Mouse (Mus musculus) kidney, postnatal 10 days (tissue): ENCODE data around the gene Ubqlnl.
A peak's percentile ranks its signal among the peaks of the same experiment; 100 is the strongest.

ENCODE experiments used
- DNase-seq: peaks from one replicate; pipeline ENCODE4 v3.0.0; 2021; ENCODE audit warnings: mixed read lengths

The Ubqlnl gene

GRCm38 (mm10) chr7:104150456-104150855 lies at the start of gene Ubqlnl:
Gene Ubqlnl (minus strand): TSS chr7:104150556.
- DNase-seq: no peak

- DNase-seq: peak; percentile 85
Measured at GRCm38 (mm10) chr7:104199822-104200221, 49.5 kb upstream of the Ubqlnl start.

- DNase-seq: no peak
Measured at GRCm38 (mm10) chr7:104195885-104196284, 45.5 kb upstream of the Ubqlnl start, which contains the start of gene Olfr649. Gene Olfr649 (minus strand): TSS chr7:104195985.

GRCm38 (mm10) chr7:104191275-104191674 lies 40.9 kb upstream of the Ubqlnl start:
- no peak for DNase-seq

GRCm38 (mm10) chr7:104183292-104183691 lies 32.9 kb upstream of the Ubqlnl start, which contains the start of gene Olfr648:
Gene Olfr648 (minus strand): TSS chr7:104183392.
- no peak for DNase-seq

GRCm38 (mm10) chr7:104179074-104179473 lies 28.7 kb upstream of the Ubqlnl start:
- DNase-seq: no peak

GRCm38 (mm10) chr7:104178422-104179054 lies 28.2 kb upstream of the Ubqlnl start:
- DNase-seq: no peak

GRCm38 (mm10) chr7:104175085-104175484 lies 24.7 kb upstream of the Ubqlnl start:
- DNase-seq: no peak

GRCm38 (mm10) chr7:104169634-104170204 lies 19.4 kb upstream of the Ubqlnl start:
- no peak for DNase-seq

- no peak for DNase-seq
Measured at GRCm38 (mm10) chr7:104167105-104167504, 16.7 kb upstream of the Ubqlnl start.

- no peak for DNase-seq
Measured at GRCm38 (mm10) chr7:104143179-104143578, 7.2 kb downstream of the Ubqlnl start, which contains the start of gene Ubqln3. Gene Ubqln3 (minus strand): TSS chr7:104143279.

- no peak for DNase-seq
Measured at GRCm38 (mm10) chr7:104137305-104137704, 13.1 kb downstream of the Ubqlnl start, which contains the start of gene Olfr643. Gene Olfr643 (minus strand): TSS chr7:104137405.

GRCm38 (mm10) chr7:104129726-104130125 lies 20.6 kb downstream of the Ubqlnl start, which contains the start of gene Ubqln5:
Gene Ubqln5 (minus strand): TSS chr7:104129826.
- DNase-seq: no peak

GRCm38 (mm10) chr7:104104757-104104972 lies 45.7 kb downstream of the Ubqlnl start, which contains the start of gene Olfr646:
Gene Olfr646 (plus strand): TSS chr7:104104873.
- no peak for DNase-seq

- no peak for DNase-seq
Measured at GRCm38 (mm10) chr7:104103913-104104756, 46.2 kb downstream of the Ubqlnl start.
